Mouse (Mus musculus) liver, postnatal 0 days (tissue): ENCODE data around the gene Serp1.

Experiments
- CTCF ChIP-seq: sonication (generic); IDR thresholded peaks from 2 replicates; pipeline ENCODE4 v1.5.1; 2016; ENCODE audit warnings: antibody characterized with exemption, low read depth
- EP300 ChIP-seq: IDR thresholded peaks from 2 replicates; pipeline ENCODE4 v1.6.1; 2016; ENCODE audit warnings: antibody characterized with exemption, low read depth, mild to moderate bottlenecking

GRCm38 (mm10) chr3:58516602-58516976 lies 9.1 kb downstream of the Serp1 start:
- TF ChIP-seq CTCF = no peak
- no peak for TF ChIP-seq EP300
